Mouse (Mus musculus): ENCODE results near the gene Slc44a5. TPM values are rescaled to one million over a fixed set of nuclear protein-coding genes. Genes with fewer than 3 reads are reported as not detected.
A peak's percentile ranks its signal among the peaks of the same experiment; 100 is the strongest.

Slc44a5 gene
- polyA plus RNA-seq (2012; rRNA removed): 3.0 and 3.7 TPM in 2 replicates

DNA sequence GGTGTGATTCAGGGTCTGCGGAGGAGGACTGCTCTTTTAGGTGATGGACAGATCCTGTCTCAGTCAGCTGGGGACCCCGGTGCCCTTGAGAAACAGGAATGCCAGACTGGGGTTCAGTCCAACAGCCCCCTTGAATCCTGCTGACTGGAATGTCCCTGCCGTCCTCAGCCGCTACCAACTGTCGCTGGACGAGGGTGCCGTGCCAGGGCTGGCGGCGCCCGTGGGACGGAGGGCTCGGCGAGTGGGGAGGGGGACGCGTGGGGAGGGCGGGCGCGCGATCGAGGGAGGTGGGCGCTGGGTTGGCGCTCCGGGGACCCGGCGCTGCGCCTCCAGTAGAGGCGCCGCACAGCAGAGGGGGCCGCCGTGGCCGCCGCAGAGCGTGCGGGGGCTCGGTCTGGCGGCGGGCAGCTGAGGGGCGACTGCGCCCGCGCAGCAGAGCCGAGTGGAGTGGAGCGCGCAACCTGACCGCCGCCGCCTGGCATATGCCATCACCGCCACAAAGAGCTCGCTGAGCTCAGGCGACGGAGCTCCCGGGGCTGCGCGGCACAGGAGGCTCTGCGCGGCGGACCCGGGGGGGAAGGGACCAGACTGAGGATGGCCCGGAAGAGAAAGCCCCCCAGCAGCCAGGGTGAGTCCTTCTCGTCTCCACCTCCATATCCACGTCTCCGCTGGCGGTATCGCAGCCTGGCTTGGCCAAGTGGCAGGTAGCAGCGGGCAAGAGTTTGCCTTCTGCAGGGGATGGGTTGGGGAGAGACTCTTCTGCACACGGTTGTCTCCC, at the start of gene Slc44a5:
Gene Slc44a5 (plus strand): TSS at position 266 of the 778 bp plus-strand sequence.
- TF ChIP-seq POLR2A (IDR thresholded peaks at IDR 0.05; ENCODE audit: control insufficient read depth, low read depth, low read length): no peak
- no peak for TF ChIP-seq CTCF (IDR thresholded peaks at IDR 0.05; ENCODE audit: control insufficient read depth, insufficient read depth, insufficient replicate concordance, low read depth, low read length)
- H3K27me3 ChIP-seq (ENCODE audit: control insufficient read depth, insufficient read depth, low read length): no peaks in the 10 kb centered on the region
- H3K36me3 ChIP-seq (ENCODE audit: control insufficient read depth, insufficient read depth, low read length): no peaks in the 10 kb centered on the region
- H3K4me3 ChIP-seq (ENCODE audit: control insufficient read depth, low read depth, low read length): peak within 1 kb of the TSS; percentile 41
- H3K4me1 ChIP-seq (ENCODE audit: control insufficient read depth, insufficient read depth, low read length): peaks cover 4% of the 10 kb centered on the region; the same call in 1 of the 2 replicates
- no peak within 1 kb of the TSS for H3K27ac ChIP-seq (ENCODE audit: control insufficient read depth, insufficient read depth, low read depth, low read length)

DNA sequence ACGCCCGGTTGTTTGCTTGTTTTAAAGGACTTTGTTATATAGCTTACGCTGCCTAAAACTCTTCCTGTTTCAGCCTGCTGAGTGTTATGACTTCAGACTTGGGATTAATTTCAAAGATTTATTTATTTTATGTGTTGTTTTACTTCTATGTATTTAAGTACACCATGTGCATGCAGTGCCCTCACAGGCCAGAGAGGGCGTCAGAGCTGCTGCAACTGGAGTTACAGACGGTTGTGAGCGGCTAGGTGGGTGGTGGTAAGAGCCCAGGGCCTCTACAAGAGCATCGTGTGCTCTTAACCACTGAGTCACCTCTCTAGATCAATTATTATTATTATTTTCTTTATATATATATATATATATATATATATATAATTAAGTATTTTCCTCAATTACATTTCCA, 46.9 kb upstream of the Slc44a5 start:
- no peak for TF ChIP-seq POLR2A (IDR thresholded peaks at IDR 0.05; ENCODE audit: control insufficient read depth, low read depth, low read length)
- peak; percentile 20; the same call in 1 of the 2 replicates for TF ChIP-seq CTCF (IDR thresholded peaks at IDR 0.05; ENCODE audit: control insufficient read depth, insufficient read depth, insufficient replicate concordance, low read depth, low read length)
- no peaks in the 10 kb centered on the region for H3K4me1 ChIP-seq (ENCODE audit: control insufficient read depth, insufficient read depth, low read length)
- no peak overlapping the region for H3K27ac ChIP-seq (ENCODE audit: control insufficient read depth, insufficient read depth, low read depth, low read length)
- H3K27me3 ChIP-seq (ENCODE audit: control insufficient read depth, insufficient read depth, low read length): no peaks in the 10 kb centered on the region
- no peaks in the 10 kb centered on the region for H3K36me3 ChIP-seq (ENCODE audit: control insufficient read depth, insufficient read depth, low read length)
- no peak overlapping the region for H3K4me3 ChIP-seq (ENCODE audit: control insufficient read depth, low read depth, low read length)

GRCm38 (mm10) chr3:153929526-153929925, 43.7 kb upstream of the Slc44a5 start:
- Histone ChIP-seq H3K4me3 (ENCODE audit: control insufficient read depth, low read depth, low read length) (no peak overlapping the region), H3K4me1 (ENCODE audit: control insufficient read depth, insufficient read depth, low read length) (no peaks in the 10 kb centered on the region), H3K27me3 (ENCODE audit: control insufficient read depth, insufficient read depth, low read length) (no peaks in the 10 kb centered on the region), H3K36me3 (ENCODE audit: control insufficient read depth, insufficient read depth, low read length) (no peaks in the 10 kb centered on the region), H3K27ac (ENCODE audit: control insufficient read depth, insufficient read depth, low read depth, low read length) (no peak overlapping the region)
- TF ChIP-seq CTCF (IDR thresholded peaks at IDR 0.05; ENCODE audit: control insufficient read depth, insufficient read depth, insufficient replicate concordance, low read depth, low read length) (no peak), POLR2A (IDR thresholded peaks at IDR 0.05; ENCODE audit: control insufficient read depth, low read depth, low read length) (no peak)

DNA sequence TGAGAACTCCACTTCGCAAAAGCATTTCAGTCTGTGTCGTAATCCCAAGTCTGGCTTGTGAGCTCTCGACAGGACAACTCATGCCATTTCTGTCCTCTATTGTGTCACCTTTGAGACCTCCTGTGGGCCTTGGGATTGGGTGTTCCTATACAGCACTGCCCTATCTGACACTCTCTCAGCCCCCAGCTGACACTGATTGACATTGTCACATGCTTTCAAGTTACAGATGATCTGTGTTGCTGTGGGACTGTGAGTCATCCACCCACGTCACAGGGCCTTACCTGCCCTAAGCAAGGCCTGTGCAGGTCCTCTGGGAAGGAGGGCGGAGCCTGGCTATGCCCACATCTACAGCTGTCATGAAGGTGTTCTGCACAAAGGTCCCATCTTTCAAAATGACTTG, 40.8 kb upstream of the Slc44a5 start:
- TF ChIP-seq CTCF (IDR thresholded peaks at IDR 0.05; ENCODE audit: control insufficient read depth, insufficient read depth, insufficient replicate concordance, low read depth, low read length): no peak
- TF ChIP-seq POLR2A (IDR thresholded peaks at IDR 0.05; ENCODE audit: control insufficient read depth, low read depth, low read length): no peak
- no peak overlapping the region for H3K27ac ChIP-seq (ENCODE audit: control insufficient read depth, insufficient read depth, low read depth, low read length)
- H3K4me1 ChIP-seq (ENCODE audit: control insufficient read depth, insufficient read depth, low read length): no peaks in the 10 kb centered on the region
- no peaks in the 10 kb centered on the region for H3K27me3 ChIP-seq (ENCODE audit: control insufficient read depth, insufficient read depth, low read length)
- no peak overlapping the region for H3K4me3 ChIP-seq (ENCODE audit: control insufficient read depth, low read depth, low read length)
- H3K36me3 ChIP-seq (ENCODE audit: control insufficient read depth, insufficient read depth, low read length): no peaks in the 10 kb centered on the region

- H3K27me3 ChIP-seq (ENCODE audit: control insufficient read depth, insufficient read depth, low read length): no peaks in the 10 kb centered on the region
- H3K27ac ChIP-seq (ENCODE audit: control insufficient read depth, insufficient read depth, low read depth, low read length): no peak overlapping the region
- no peaks in the 10 kb centered on the region for H3K36me3 ChIP-seq (ENCODE audit: control insufficient read depth, insufficient read depth, low read length)
- H3K4me3 ChIP-seq (ENCODE audit: control insufficient read depth, low read depth, low read length): no peak overlapping the region
- TF ChIP-seq CTCF (IDR thresholded peaks at IDR 0.05; ENCODE audit: control insufficient read depth, insufficient read depth, insufficient replicate concordance, low read depth, low read length) (no peak), POLR2A (IDR thresholded peaks at IDR 0.05; ENCODE audit: control insufficient read depth, low read depth, low read length) (no peak)
- H3K4me1 ChIP-seq (ENCODE audit: control insufficient read depth, insufficient read depth, low read length): no peaks in the 10 kb centered on the region
Observed at GRCm38 (mm10) chr3:153935878-153936277, 37.4 kb upstream of the Slc44a5 start.

GRCm38 (mm10) chr3:153937116-153937810, 36.0 kb upstream of the Slc44a5 start:
- TF ChIP-seq CTCF (IDR thresholded peaks at IDR 0.05; ENCODE audit: control insufficient read depth, insufficient read depth, insufficient replicate concordance, low read depth, low read length): no peak
- TF ChIP-seq POLR2A (IDR thresholded peaks at IDR 0.05; ENCODE audit: control insufficient read depth, low read depth, low read length): no peak
- H3K36me3 ChIP-seq (ENCODE audit: control insufficient read depth, insufficient read depth, low read length): no peaks in the 10 kb centered on the region

GRCm38 (mm10) chr3:153940021-153940420, 33.2 kb upstream of the Slc44a5 start:
- no peak for TF ChIP-seq POLR2A (IDR thresholded peaks at IDR 0.05; ENCODE audit: control insufficient read depth, low read depth, low read length)
- no peak for TF ChIP-seq CTCF (IDR thresholded peaks at IDR 0.05; ENCODE audit: control insufficient read depth, insufficient read depth, insufficient replicate concordance, low read depth, low read length)
- Histone ChIP-seq H3K4me3 (ENCODE audit: control insufficient read depth, low read depth, low read length) (no peak overlapping the region), H3K4me1 (ENCODE audit: control insufficient read depth, insufficient read depth, low read length) (no peaks in the 10 kb centered on the region), H3K36me3 (ENCODE audit: control insufficient read depth, insufficient read depth, low read length) (no peaks in the 10 kb centered on the region), H3K27me3 (ENCODE audit: control insufficient read depth, insufficient read depth, low read length) (no peaks in the 10 kb centered on the region), H3K27ac (ENCODE audit: control insufficient read depth, insufficient read depth, low read depth, low read length) (no peak overlapping the region)

More at GRCm38 (mm10) chr3:153937116-153937810, 36.0 kb upstream of the Slc44a5 start:
- no peaks in the 10 kb centered on the region for H3K4me1 ChIP-seq (ENCODE audit: control insufficient read depth, insufficient read depth, low read length)
- no peak overlapping the region for H3K4me3 ChIP-seq (ENCODE audit: control insufficient read depth, low read depth, low read length)
- no peaks in the 10 kb centered on the region for H3K27me3 ChIP-seq (ENCODE audit: control insufficient read depth, insufficient read depth, low read length)
- no peak overlapping the region for H3K27ac ChIP-seq (ENCODE audit: control insufficient read depth, insufficient read depth, low read depth, low read length)
